Mouse (Mus musculus): Measurements from ENCODE around the gene Otog. TPM values are rescaled to one million over a fixed set of nuclear protein-coding genes. Genes with fewer than 3 reads are reported as not detected.

The Otog gene
- total and polyA plus RNA-seq, 3 experiments = 0.06 TPM; not detected in 2

- Histone ChIP-seq H3K4me1 (ENCODE audit: control insufficient read depth, insufficient read depth, low read length) (no peaks in the 10 kb centered on the region), H3K9ac (ENCODE audit: low read depth, low read length) (no peak overlapping the region), H3K27ac (no peak overlapping the region), H3K27me3 (ENCODE audit: control insufficient read depth, insufficient read depth, low read length) (peaks cover 5% of the 10 kb centered on the region), H3K4me3 (no peak overlapping the region), H3K36me3 (ENCODE audit: control insufficient read depth, insufficient read depth, low read length) (no peaks in the 10 kb centered on the region), H3K79me2 (replicated peaks; ENCODE audit: control insufficient read depth, insufficient read depth, low read length) (no peaks in the 10 kb centered on the region)
- TF ChIP-seq CTCF (IDR thresholded peaks at IDR 0.05) = no peak
- no peak for TF ChIP-seq EP300 (IDR thresholded peaks at IDR 0.05; ENCODE audit: insufficient read depth, low read depth, low read length)
- TF ChIP-seq POLR2A (IDR thresholded peaks at IDR 0.05; ENCODE audit: insufficient read depth, low read depth, low read length) = no peak
- WGBS = 10% methylated on average over 36 of the region's 36 CpGs
- intact Hi-C loops (cut with DNase I) = no loop called here
- no peak for DNase-seq
Observed at GRCm38 (mm10) chr7:46348813-46349212, 108.0 kb downstream of the Otog start.

GRCm38 (mm10) chr7:46350119-46350702 is 109.4 kb downstream of the Otog start:
- H3K27ac ChIP-seq = no peak overlapping the region
- no peak for DNase-seq
- H3K4me3 ChIP-seq = no peak overlapping the region
- TF ChIP-seq EP300 (IDR thresholded peaks at IDR 0.05; ENCODE audit: insufficient read depth, low read depth, low read length) (no peak), POLR2A (IDR thresholded peaks at IDR 0.05; ENCODE audit: insufficient read depth, low read depth, low read length) (no peak), CTCF (IDR thresholded peaks at IDR 0.05) (no peak)
- no peaks in the 10 kb centered on the region for H3K79me2 ChIP-seq (replicated peaks; ENCODE audit: control insufficient read depth, insufficient read depth, low read length)
- H3K27me3 ChIP-seq (ENCODE audit: control insufficient read depth, insufficient read depth, low read length) = peaks cover 5% of the 10 kb centered on the region
- WGBS = 46% methylated on average over 9 of the region's 9 CpGs
- H3K9ac ChIP-seq (ENCODE audit: low read depth, low read length) = no peak overlapping the region
- no peaks in the 10 kb centered on the region for H3K36me3 ChIP-seq (ENCODE audit: control insufficient read depth, insufficient read depth, low read length)
- intact Hi-C loops (cut with DNase I) = no loop called here
- no peaks in the 10 kb centered on the region for H3K4me1 ChIP-seq (ENCODE audit: control insufficient read depth, insufficient read depth, low read length)

GRCm38 (mm10) chr7:46352748-46353147 is 112.0 kb downstream of the Otog start:
- Histone ChIP-seq H3K9ac (ENCODE audit: low read depth, low read length) (no peak overlapping the region), H3K79me2 (replicated peaks; ENCODE audit: control insufficient read depth, insufficient read depth, low read length) (no peaks in the 10 kb centered on the region), H3K27ac (no peak overlapping the region), H3K4me3 (no peak overlapping the region), H3K4me1 (ENCODE audit: control insufficient read depth, insufficient read depth, low read length) (no peaks in the 10 kb centered on the region), H3K27me3 (ENCODE audit: control insufficient read depth, insufficient read depth, low read length) (peaks cover 5% of the 10 kb centered on the region), H3K36me3 (ENCODE audit: control insufficient read depth, insufficient read depth, low read length) (no peaks in the 10 kb centered on the region)
- 50% methylated on average over 2 of the region's 2 CpGs for WGBS
- intact Hi-C loops (cut with DNase I) = no loop called here
- no peak for DNase-seq
- no peak for TF ChIP-seq EP300 (IDR thresholded peaks at IDR 0.05; ENCODE audit: insufficient read depth, low read depth, low read length)
- TF ChIP-seq CTCF (IDR thresholded peaks at IDR 0.05) = no peak
- TF ChIP-seq POLR2A (IDR thresholded peaks at IDR 0.05; ENCODE audit: insufficient read depth, low read depth, low read length) = no peak

GRCm38 (mm10) chr7:46353216-46353615 is 112.4 kb downstream of the Otog start:
- H3K27ac ChIP-seq = no peak overlapping the region
- H3K79me2 ChIP-seq (replicated peaks; ENCODE audit: control insufficient read depth, insufficient read depth, low read length) = no peaks in the 10 kb centered on the region
- H3K4me1 ChIP-seq (ENCODE audit: control insufficient read depth, insufficient read depth, low read length) = no peaks in the 10 kb centered on the region
- no peak for TF ChIP-seq CTCF (IDR thresholded peaks at IDR 0.05)
- no peak for TF ChIP-seq EP300 (IDR thresholded peaks at IDR 0.05; ENCODE audit: insufficient read depth, low read depth, low read length)
- TF ChIP-seq POLR2A (IDR thresholded peaks at IDR 0.05; ENCODE audit: insufficient read depth, low read depth, low read length) = no peak
- peaks cover 5% of the 10 kb centered on the region for H3K27me3 ChIP-seq (ENCODE audit: control insufficient read depth, insufficient read depth, low read length)
- DNase-seq = no peak
- WGBS = 47% methylated on average over 8 of the region's 8 CpGs
- H3K9ac ChIP-seq (ENCODE audit: low read depth, low read length) = no peak overlapping the region
- no peak overlapping the region for H3K4me3 ChIP-seq
- no peaks in the 10 kb centered on the region for H3K36me3 ChIP-seq (ENCODE audit: control insufficient read depth, insufficient read depth, low read length)
- intact Hi-C loops (cut with DNase I) = no loop called here

- no peaks in the 10 kb centered on the region for H3K36me3 ChIP-seq (ENCODE audit: control insufficient read depth, insufficient read depth, low read length)
- H3K9ac ChIP-seq (ENCODE audit: low read depth, low read length) = no peak overlapping the region
- no peaks in the 10 kb centered on the region for H3K4me1 ChIP-seq (ENCODE audit: control insufficient read depth, insufficient read depth, low read length)
- 25% methylated on average over 4 of the region's 4 CpGs for WGBS
- H3K79me2 ChIP-seq (replicated peaks; ENCODE audit: control insufficient read depth, insufficient read depth, low read length) = no peaks in the 10 kb centered on the region
- DNase-seq = no peak
- H3K27me3 ChIP-seq (ENCODE audit: control insufficient read depth, insufficient read depth, low read length) = peaks cover 3% of the 10 kb centered on the region
- intact Hi-C loops (cut with DNase I) = no loop called here
- no peak overlapping the region for H3K4me3 ChIP-seq
- no peak for TF ChIP-seq POLR2A (IDR thresholded peaks at IDR 0.05; ENCODE audit: insufficient read depth, low read depth, low read length)
- TF ChIP-seq EP300 (IDR thresholded peaks at IDR 0.05; ENCODE audit: insufficient read depth, low read depth, low read length) = no peak
- no peak for TF ChIP-seq CTCF (IDR thresholded peaks at IDR 0.05)
- no peak overlapping the region for H3K27ac ChIP-seq
Observed at GRCm38 (mm10) chr7:46353875-46354274, 113.1 kb downstream of the Otog start.

Other genes with a start within 250 kb of the Otog start
- gene Abcc6, start 210.7 kb upstream of the Otog start, total RNA-seq (2021) = not detected
- gene Abcc6, start 210.7 kb upstream of the Otog start, polyA plus RNA-seq (2012; rRNA removed) = 0.14 TPM in 1 of 2 replicates, not detected in the other
- 10 to 100 TPM; 88.1 to 91.7 TPM for gene Nomo1, start 207.3 kb upstream of the Otog start, total RNA-seq (2021)
- gene Nomo1, start 207.3 kb upstream of the Otog start, polyA plus RNA-seq (2012; rRNA removed) = 49.1 and 65.2 TPM in 2 replicates
- gene Kcnj11, start 140.2 kb upstream of the Otog start, total RNA-seq (2021) = 100 to 1,000 TPM; 111 to 123 TPM
- gene Kcnj11, start 140.2 kb upstream of the Otog start, polyA plus RNA-seq (2012; rRNA removed) = 110 and 182 TPM in 2 replicates
- 10 to 100 TPM; 42.5 to 44.1 TPM for gene Abcc8, start 61.0 kb upstream of the Otog start, total RNA-seq (2021)
- 40.1 and 47.6 TPM in 2 replicates for gene Abcc8, start 61.0 kb upstream of the Otog start, polyA plus RNA-seq (2012; rRNA removed)
- 1 to 10 TPM; 5.1 to 5.5 TPM for gene Ush1c, start 2.5 kb upstream of the Otog start, total RNA-seq (2021)
- gene Ush1c, start 2.5 kb upstream of the Otog start, polyA plus RNA-seq (2012; rRNA removed) = 4.0 and 15.5 TPM in 2 replicates
- not detected for gene Myod1, start 135.5 kb downstream of the Otog start, total RNA-seq (2021)
- not detected in 2 replicates for gene Myod1, start 135.5 kb downstream of the Otog start, polyA plus RNA-seq (2012; rRNA removed)
- under 1 TPM; 0.09 to 0.21 TPM for gene Kcnc1, start 155.5 kb downstream of the Otog start, total RNA-seq (2021)
- gene Kcnc1, start 155.5 kb downstream of the Otog start, polyA plus RNA-seq (2012; rRNA removed) = 0.10 and 0.41 TPM in 2 replicates